Mouse (Mus musculus) left cerebral cortex, adult 8-10 months (tissue): Measurements from ENCODE around the gene Creb3l2. TPM values are rescaled to one million over a fixed set of nuclear protein-coding genes. Genes with fewer than 3 reads are reported as not detected.

Experiments
- DNase-seq, 2 experiments: peaks; one replicate each; pipeline ENCODE4 v3.0.0; 2022; ENCODE audit warnings: low spot score in 2 of 2
- total RNA-seq, 4 experiments: library from RNA; stranded (reverse); gene quantifications; 2 replicates each; pipeline ENCODE4 v1.2.4; 2022

The Creb3l2 gene
- total RNA-seq, 4 experiments from 2014 or later = 7.9 to 10.8 (median 9.6) TPM

GRCm38 (mm10) chr6:37328671-37329070, 113.3 kb downstream of the Creb3l2 start:
- DNase-seq = no peak

GRCm38 (mm10) chr6:37327519-37327918, 114.4 kb downstream of the Creb3l2 start:
- no peak for DNase-seq

GRCm38 (mm10) chr6:37326603-37326955, 115.4 kb downstream of the Creb3l2 start:
- DNase-seq = no peak

GRCm38 (mm10) chr6:37325906-37326602, 115.9 kb downstream of the Creb3l2 start:
- no peak for DNase-seq

GRCm38 (mm10) chr6:37325076-37325475, 116.9 kb downstream of the Creb3l2 start:
- no peak for DNase-seq

- no peak for DNase-seq
These were observed 119.3 kb downstream of the Creb3l2 start for GRCm38 (mm10) chr6:37322641-37323040.

- DNase-seq = peak in 1 of 2 experiments; percentile 79
These were observed 119.9 kb downstream of the Creb3l2 start for GRCm38 (mm10) chr6:37322088-37322487.

GRCm38 (mm10) chr6:37317904-37318303, 124.0 kb downstream of the Creb3l2 start:
- no peak for DNase-seq

GRCm38 (mm10) chr6:37315440-37315839, 126.5 kb downstream of the Creb3l2 start:
- DNase-seq = no peak

- no peak for DNase-seq
These were observed 131.3 kb downstream of the Creb3l2 start for GRCm38 (mm10) chr6:37310601-37311000.

- DNase-seq = no peak
These were observed 135.3 kb downstream of the Creb3l2 start for GRCm38 (mm10) chr6:37306616-37307015.

GRCm38 (mm10) chr6:37300492-37300891, 141.5 kb downstream of the Creb3l2 start:
- no peak for DNase-seq

GRCm38 (mm10) chr6:37299562-37300390, 142.2 kb downstream of the Creb3l2 start, which contains the start of gene Dgki:
Gene Dgki (minus strand): TSS chr6:37300184.
- peak; percentile 76 to 85 for DNase-seq

GRCm38 (mm10) chr6:37298982-37299381, 143.0 kb downstream of the Creb3l2 start:
- DNase-seq = no peak

GRCm38 (mm10) chr6:37297744-37298482, 144.0 kb downstream of the Creb3l2 start:
- DNase-seq = peak in 1 of 2 experiments; percentile 56

GRCm38 (mm10) chr6:37292068-37292467, 149.9 kb downstream of the Creb3l2 start:
- no peak for DNase-seq

- DNase-seq = no peak
These were observed 150.8 kb downstream of the Creb3l2 start for GRCm38 (mm10) chr6:37291171-37291570.

GRCm38 (mm10) chr6:37290691-37291090, 151.3 kb downstream of the Creb3l2 start:
- no peak for DNase-seq

GRCm38 (mm10) chr6:37286134-37286533, 155.8 kb downstream of the Creb3l2 start:
- no peak for DNase-seq

GRCm38 (mm10) chr6:37284879-37285278, 157.1 kb downstream of the Creb3l2 start:
- DNase-seq = no peak

GRCm38 (mm10) chr6:37283336-37283735, 158.6 kb downstream of the Creb3l2 start:
- no peak for DNase-seq

GRCm38 (mm10) chr6:37282659-37283058, 159.3 kb downstream of the Creb3l2 start:
- DNase-seq = no peak
